Mouse (Mus musculus) liver, embryonic 14.5 days (tissue): ENCODE measurements at regions not wholly inside any gene's neighbourhood (a gene's known extent, or its start where the extent isn't known, plus 50 kb on each side); places are given as distances from the start of the nearest gene placed in this dataset.

Source experiments
- CTCF ChIP-seq: IDR thresholded peaks from 2 replicates; pipeline ENCODE4 v1.5.1; 2016; ENCODE audit warnings: antibody characterized with exemption, low read depth, control low read depth
- EP300 ChIP-seq: IDR thresholded peaks from 2 replicates; pipeline ENCODE4 v1.6.1; 2016; ENCODE audit warnings: antibody characterized with exemption, low read depth

- TF ChIP-seq CTCF (no peak), EP300 (no peak)
Observed at GRCm38 (mm10) chr15:52242890-52243289, 1641.8 kb upstream of the Gm7489 start.
